Mouse (Mus musculus): Measurements from ENCODE around the gene Prx. TPM values are rescaled to one million over a fixed set of nuclear protein-coding genes. Genes with fewer than 3 reads are reported as not detected.

Prx gene
- polyA plus RNA-seq, 1 experiment from 2014 or later = 1.0 TPM

DNA sequence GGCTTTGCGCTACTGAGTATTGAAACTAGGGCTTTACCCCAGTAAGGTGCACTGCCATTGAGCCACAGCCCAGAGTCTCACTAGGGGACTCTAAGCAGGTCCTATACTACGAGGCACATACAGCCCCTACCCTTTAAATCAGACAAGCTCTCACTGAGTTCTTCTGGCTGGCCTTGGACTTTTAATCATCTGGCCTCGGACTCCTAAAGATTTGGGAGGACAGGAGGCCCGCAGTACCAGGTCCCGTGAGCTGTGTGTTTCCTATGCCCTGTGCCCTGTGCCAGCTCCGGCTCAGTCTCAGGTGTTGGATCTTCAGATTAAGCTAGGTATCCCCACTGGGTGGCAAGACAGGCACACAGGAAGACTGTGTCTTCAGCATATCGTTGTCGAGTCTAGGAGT lies 38.9 kb downstream of the Prx start:
- no peak overlapping the region for H3K27ac ChIP-seq (ENCODE audit: low read depth, low read length)
- 92% methylated on average over 8 of the region's 8 CpGs for WGBS
- no peaks in the 10 kb centered on the region for H3K27me3 ChIP-seq (ENCODE audit: control insufficient read depth, insufficient read depth, low read length)
- no peak for DNase-seq (ENCODE audit: low spot score)
- ATAC-seq (ENCODE audit: low FRiP score) = no peak
- H3K4me3 ChIP-seq (ENCODE audit: low read depth, low read length) = no peak overlapping the region
- no peak overlapping the region for H3K4me2 ChIP-seq (replicated peaks; ENCODE audit: low read depth, low read length)
- no peaks in the 10 kb centered on the region for H3K9me3 ChIP-seq (ENCODE audit: control insufficient read depth, low read length)
- H3K36me3 ChIP-seq (ENCODE audit: control insufficient read depth, insufficient read depth, low read length) = peaks cover 4% of the 10 kb centered on the region
- H3K9ac ChIP-seq (ENCODE audit: low read depth, low read length) = no peak overlapping the region
- no peaks in the 10 kb centered on the region for H3K4me1 ChIP-seq (replicated peaks; ENCODE audit: control insufficient read depth, insufficient read depth, low read length)

DNA sequence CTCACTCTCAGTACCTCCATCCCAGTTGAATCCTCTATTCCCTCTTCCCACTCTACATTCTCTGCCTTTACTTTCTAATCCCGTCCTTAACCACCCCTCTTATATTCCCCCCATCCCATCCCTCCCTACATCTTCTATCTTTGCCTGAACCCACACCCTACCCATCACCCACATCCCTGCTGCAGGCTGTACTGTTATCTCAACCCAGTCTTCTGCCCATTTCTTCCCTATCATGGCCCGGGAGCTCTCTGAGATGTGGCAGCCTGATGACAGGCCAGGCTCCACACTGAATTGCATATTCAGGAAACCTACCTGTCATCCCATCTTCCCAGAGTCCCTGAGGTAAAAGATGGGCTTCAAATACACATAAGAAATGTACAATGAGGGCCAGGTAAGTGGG lies 39.7 kb downstream of the Prx start:
- DNase-seq (ENCODE audit: low spot score) = no peak

DNA sequence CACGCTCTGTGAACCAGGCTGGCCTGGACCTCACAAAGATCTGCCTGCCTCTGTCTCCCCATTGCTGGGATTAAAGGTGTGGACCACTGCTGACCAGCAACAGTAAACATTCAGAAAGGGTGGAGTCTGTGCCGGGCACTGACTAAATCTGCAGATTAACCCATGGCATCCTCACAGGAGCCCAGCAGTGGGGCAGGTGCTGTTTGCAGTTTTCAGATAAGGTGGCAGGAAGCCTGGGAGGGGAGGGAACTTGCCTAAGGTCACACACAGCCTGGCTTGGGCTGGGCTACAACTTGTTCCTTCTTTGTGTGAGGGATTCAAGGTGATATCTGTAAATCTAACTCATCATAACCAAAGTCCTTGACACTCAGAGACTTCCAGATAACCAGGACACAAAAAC lies 41.4 kb downstream of the Prx start:
- Histone ChIP-seq H3K27me3 (ENCODE audit: control insufficient read depth, insufficient read depth, low read length) (no peaks in the 10 kb centered on the region), H3K27ac (ENCODE audit: low read depth, low read length) (no peak overlapping the region), H3K4me2 (replicated peaks; ENCODE audit: low read depth, low read length) (no peak overlapping the region), H3K9ac (ENCODE audit: low read depth, low read length) (no peak overlapping the region), H3K4me3 (ENCODE audit: low read depth, low read length) (no peak overlapping the region), H3K36me3 (ENCODE audit: control insufficient read depth, insufficient read depth, low read length) (peaks cover 4% of the 10 kb centered on the region), H3K9me3 (ENCODE audit: control insufficient read depth, low read length) (no peaks in the 10 kb centered on the region), H3K4me1 (replicated peaks; ENCODE audit: control insufficient read depth, insufficient read depth, low read length) (no peaks in the 10 kb centered on the region)
- ATAC-seq (ENCODE audit: low FRiP score) (no peak), DNase-seq (ENCODE audit: low spot score) (no peak)
- 83% methylated on average over 2 of the region's 2 CpGs for WGBS

More for the DNA sequence above, 39.7 kb downstream of the Prx start:
- 80% methylated on average over 2 of the region's 2 CpGs for WGBS
- no peak overlapping the region for H3K4me3 ChIP-seq (ENCODE audit: low read depth, low read length)
- H3K9ac ChIP-seq (ENCODE audit: low read depth, low read length) = no peak overlapping the region
- H3K9me3 ChIP-seq (ENCODE audit: control insufficient read depth, low read length) = no peaks in the 10 kb centered on the region
- H3K27ac ChIP-seq (ENCODE audit: low read depth, low read length) = no peak overlapping the region
- no peaks in the 10 kb centered on the region for H3K27me3 ChIP-seq (ENCODE audit: control insufficient read depth, insufficient read depth, low read length)
- H3K4me1 ChIP-seq (replicated peaks; ENCODE audit: control insufficient read depth, insufficient read depth, low read length) = no peaks in the 10 kb centered on the region
- ATAC-seq (ENCODE audit: low FRiP score) = no peak
- H3K4me2 ChIP-seq (replicated peaks; ENCODE audit: low read depth, low read length) = no peak overlapping the region
- peaks cover 4% of the 10 kb centered on the region for H3K36me3 ChIP-seq (ENCODE audit: control insufficient read depth, insufficient read depth, low read length)

DNA sequence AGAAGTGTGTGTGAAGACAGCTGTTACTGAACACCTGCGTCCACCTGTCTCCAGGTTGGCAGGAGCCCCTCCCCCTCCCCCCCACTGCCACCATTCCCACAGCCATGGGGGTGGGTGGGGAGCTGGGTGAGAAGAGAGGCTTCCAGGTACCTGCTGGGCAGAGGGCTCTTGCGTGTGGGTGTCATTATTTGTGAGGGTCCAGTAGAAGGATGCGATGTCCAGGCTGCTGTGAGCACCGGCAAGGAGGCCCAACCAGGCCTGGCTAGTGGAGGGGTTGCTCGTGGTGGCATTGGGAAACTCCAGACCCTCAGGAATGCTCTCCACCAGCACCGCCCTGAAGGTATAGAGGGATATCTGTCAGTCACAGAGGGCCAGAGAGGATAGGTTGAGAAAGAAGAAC lies 41.8 kb downstream of the Prx start:
- DNase-seq (ENCODE audit: low spot score) = no peak
- 82% methylated on average over 6 of the region's 6 CpGs for WGBS
- H3K27ac ChIP-seq (ENCODE audit: low read depth, low read length) = no peak overlapping the region
- H3K4me2 ChIP-seq (replicated peaks; ENCODE audit: low read depth, low read length) = no peak overlapping the region
- no peaks in the 10 kb centered on the region for H3K9me3 ChIP-seq (ENCODE audit: control insufficient read depth, low read length)
- H3K9ac ChIP-seq (ENCODE audit: low read depth, low read length) = no peak overlapping the region
- H3K4me1 ChIP-seq (replicated peaks; ENCODE audit: control insufficient read depth, insufficient read depth, low read length) = no peaks in the 10 kb centered on the region
- no peak overlapping the region for H3K4me3 ChIP-seq (ENCODE audit: low read depth, low read length)
- no peaks in the 10 kb centered on the region for H3K27me3 ChIP-seq (ENCODE audit: control insufficient read depth, insufficient read depth, low read length)
- H3K36me3 ChIP-seq (ENCODE audit: control insufficient read depth, insufficient read depth, low read length) = peaks cover 4% of the 10 kb centered on the region
- no peak for ATAC-seq (ENCODE audit: low FRiP score)

DNA sequence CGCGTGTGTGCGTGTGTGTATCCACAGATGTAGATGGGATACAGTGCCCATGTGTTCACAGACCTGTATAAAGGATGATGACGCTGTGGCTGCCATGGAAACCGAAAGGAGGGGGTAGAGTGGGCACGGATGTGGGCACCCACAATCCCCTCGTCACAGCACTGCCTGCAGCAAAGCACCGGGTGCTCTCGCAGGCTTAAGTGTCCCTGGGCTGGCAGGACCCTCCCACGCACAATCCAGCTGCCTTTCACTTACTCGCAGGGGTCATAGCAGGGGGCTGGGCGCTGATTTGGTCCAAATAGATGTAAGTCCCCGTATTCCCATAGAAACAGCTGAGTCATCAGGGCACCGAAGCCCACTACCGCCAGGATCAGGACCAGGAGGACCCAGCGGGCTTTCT lies 42.3 kb downstream of the Prx start:
- no peak overlapping the region for H3K27ac ChIP-seq (ENCODE audit: low read depth, low read length)
- H3K9me3 ChIP-seq (ENCODE audit: control insufficient read depth, low read length) = no peaks in the 10 kb centered on the region
- ATAC-seq (ENCODE audit: low FRiP score) = no peak; the same call in 1 of the 2 replicates
- H3K36me3 ChIP-seq (ENCODE audit: control insufficient read depth, insufficient read depth, low read length) = peaks cover 2% of the 10 kb centered on the region
- no peak overlapping the region for H3K4me3 ChIP-seq (ENCODE audit: low read depth, low read length)
- no peak overlapping the region for H3K4me2 ChIP-seq (replicated peaks; ENCODE audit: low read depth, low read length)
- H3K27me3 ChIP-seq (ENCODE audit: control insufficient read depth, insufficient read depth, low read length) = no peaks in the 10 kb centered on the region
- H3K4me1 ChIP-seq (replicated peaks; ENCODE audit: control insufficient read depth, insufficient read depth, low read length) = no peaks in the 10 kb centered on the region
- DNase-seq (ENCODE audit: low spot score) = no peak
- 77% methylated on average over 16 of the region's 16 CpGs for WGBS
- H3K9ac ChIP-seq (ENCODE audit: low read depth, low read length) = no peak overlapping the region

DNA sequence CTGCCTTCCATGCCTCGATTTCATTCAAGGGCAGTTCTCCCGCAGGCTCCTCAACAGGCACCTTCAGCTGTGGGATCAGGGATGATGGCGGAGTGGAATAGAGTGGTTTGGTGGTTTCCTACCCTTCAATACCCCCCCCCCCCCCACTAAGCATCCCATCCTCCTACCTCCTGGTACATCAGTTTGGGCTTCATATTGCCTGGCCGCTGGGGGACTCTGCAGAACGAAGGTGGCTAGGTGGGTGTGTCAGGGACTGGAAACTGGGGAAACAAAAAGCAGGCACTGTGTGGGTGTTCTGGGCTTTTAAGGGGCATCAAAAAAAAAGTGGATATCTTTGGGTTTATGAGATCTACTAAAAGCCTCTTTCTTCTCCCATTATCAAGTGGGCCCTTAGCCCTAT lies 42.8 kb downstream of the Prx start:
- DNase-seq (ENCODE audit: low spot score) = no peak
- H3K9ac ChIP-seq (ENCODE audit: low read depth, low read length) = peak overlapping the region; percentile 65
- no peak for ATAC-seq (ENCODE audit: low FRiP score)
- no peaks in the 10 kb centered on the region for H3K4me1 ChIP-seq (replicated peaks; ENCODE audit: control insufficient read depth, insufficient read depth, low read length)
- no peaks in the 10 kb centered on the region for H3K27me3 ChIP-seq (ENCODE audit: control insufficient read depth, insufficient read depth, low read length)
- no peak overlapping the region for H3K27ac ChIP-seq (ENCODE audit: low read depth, low read length)
- no peaks in the 10 kb centered on the region for H3K9me3 ChIP-seq (ENCODE audit: control insufficient read depth, low read length)
- WGBS = 66% methylated on average over 5 of the region's 5 CpGs
- H3K36me3 ChIP-seq (ENCODE audit: control insufficient read depth, insufficient read depth, low read length) = no peaks in the 10 kb centered on the region; the same call in 1 of the 2 replicates
- peak overlapping the region; percentile 57 for H3K4me2 ChIP-seq (replicated peaks; ENCODE audit: low read depth, low read length)
- H3K4me3 ChIP-seq (ENCODE audit: low read depth, low read length) = peak overlapping the region; percentile 43

DNA sequence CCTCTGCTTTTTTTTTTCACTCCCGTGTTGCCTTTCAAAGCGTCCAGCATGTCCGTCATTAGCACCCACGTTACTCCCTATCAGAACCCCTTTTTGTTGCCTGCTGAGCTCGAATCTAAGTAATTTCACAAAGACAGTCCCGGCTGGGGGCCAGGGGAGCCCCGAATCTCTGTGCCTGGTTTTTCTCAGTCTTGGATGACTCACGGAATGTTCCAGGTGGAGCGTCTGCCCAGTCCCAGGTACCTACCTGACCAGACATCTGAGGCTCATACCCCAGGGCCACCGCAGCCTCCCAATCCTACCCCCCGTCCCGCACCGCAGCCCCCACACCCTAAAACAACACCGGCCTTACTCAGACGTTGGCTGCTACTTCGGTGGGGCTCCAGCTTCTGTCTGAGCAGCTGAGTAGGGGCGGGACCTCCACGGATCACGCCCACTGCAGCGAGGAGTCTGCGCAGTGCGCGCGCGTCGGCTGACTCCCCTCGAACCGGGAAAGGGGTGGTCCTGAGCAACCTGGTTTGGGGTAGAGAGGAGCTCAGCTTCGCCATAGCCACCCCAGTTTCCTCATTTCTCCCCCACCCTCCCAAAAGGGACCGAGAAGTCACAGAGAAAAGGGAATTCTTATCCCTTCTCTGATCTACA lies 43.4 kb downstream of the Prx start:
- no peak overlapping the region for H3K27ac ChIP-seq (ENCODE audit: low read depth, low read length)
- WGBS = 4% methylated on average over 30 of the region's 30 CpGs

DNA sequence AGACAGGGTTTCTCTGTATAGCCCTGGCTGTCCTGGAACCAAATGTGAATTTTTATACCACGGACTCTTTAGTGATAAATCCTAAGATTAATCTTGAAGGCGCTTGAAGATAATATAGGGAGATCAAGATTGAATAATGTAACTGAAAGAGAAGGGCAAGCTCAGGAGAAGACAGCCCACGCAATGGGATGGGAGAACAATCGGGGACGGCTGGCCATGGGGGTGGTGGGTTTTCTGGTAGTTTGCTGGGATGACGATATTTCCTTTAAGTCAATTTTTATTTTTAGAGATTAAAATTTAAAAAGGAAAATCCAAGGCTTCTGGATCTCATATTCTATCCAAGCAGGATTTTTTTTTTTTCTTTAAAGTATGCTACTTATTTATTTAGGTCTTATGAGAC lies 43.9 kb downstream of the Prx start:
- Histone ChIP-seq H3K9ac (ENCODE audit: low read depth, low read length) (peak overlapping the region; percentile 65), H3K27me3 (ENCODE audit: control insufficient read depth, insufficient read depth, low read length) (no peaks in the 10 kb centered on the region), H3K36me3 (ENCODE audit: control insufficient read depth, insufficient read depth, low read length) (no peaks in the 10 kb centered on the region; the same call in 1 of the 2 replicates), H3K4me1 (replicated peaks; ENCODE audit: control insufficient read depth, insufficient read depth, low read length) (no peaks in the 10 kb centered on the region), H3K27ac (ENCODE audit: low read depth, low read length) (no peak overlapping the region), H3K4me3 (ENCODE audit: low read depth, low read length) (peak overlapping the region; percentile 43), H3K9me3 (ENCODE audit: control insufficient read depth, low read length) (no peaks in the 10 kb centered on the region), H3K4me2 (replicated peaks; ENCODE audit: low read depth, low read length) (peak overlapping the region; percentile 57)
- WGBS = 65% methylated on average over 6 of the region's 6 CpGs
- ATAC-seq (ENCODE audit: low FRiP score) = peak; percentile 30; the same call in 1 of the 2 replicates
- DNase-seq (ENCODE audit: low spot score) = no peak

More for the DNA sequence above, 43.4 kb downstream of the Prx start:
- Histone ChIP-seq H3K4me1 (replicated peaks; ENCODE audit: control insufficient read depth, insufficient read depth, low read length) (no peaks in the 10 kb centered on the region), H3K4me2 (replicated peaks; ENCODE audit: low read depth, low read length) (peak overlapping the region; percentile 57), H3K4me3 (ENCODE audit: low read depth, low read length) (peak overlapping the region; percentile 43), H3K36me3 (ENCODE audit: control insufficient read depth, insufficient read depth, low read length) (no peaks in the 10 kb centered on the region; the same call in 1 of the 2 replicates), H3K27me3 (ENCODE audit: control insufficient read depth, insufficient read depth, low read length) (no peaks in the 10 kb centered on the region), H3K9me3 (ENCODE audit: control insufficient read depth, low read length) (no peaks in the 10 kb centered on the region), H3K9ac (ENCODE audit: low read depth, low read length) (peak overlapping the region; percentile 65)
- DNase-seq (ENCODE audit: low spot score) (peak; percentile 87), ATAC-seq (ENCODE audit: low FRiP score) (peak; percentile 93)

DNA sequence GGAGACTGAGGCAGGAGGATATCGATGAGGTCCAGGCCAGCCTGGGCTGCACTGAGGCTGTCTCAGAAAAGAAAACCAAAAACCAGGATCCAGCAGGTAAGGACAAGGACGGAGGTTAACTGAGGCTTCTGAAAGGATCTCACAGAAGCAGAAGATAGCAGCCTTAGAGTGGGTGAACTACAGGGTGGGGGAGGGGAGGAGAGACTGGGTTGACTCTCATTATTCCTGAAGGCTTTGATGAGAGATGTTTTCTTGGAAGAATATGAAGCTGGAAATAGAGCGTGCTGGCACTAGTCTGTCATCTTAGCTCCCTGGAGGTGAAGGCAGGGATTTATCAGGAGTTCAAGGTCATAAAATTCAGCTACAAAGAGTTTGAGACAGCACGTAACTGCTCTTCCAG lies 44.7 kb downstream of the Prx start:
- Histone ChIP-seq H3K4me3 (ENCODE audit: low read depth, low read length) (no peak overlapping the region), H3K36me3 (ENCODE audit: control insufficient read depth, insufficient read depth, low read length) (no peaks in the 10 kb centered on the region; the same call in 1 of the 2 replicates), H3K4me2 (replicated peaks; ENCODE audit: low read depth, low read length) (no peak overlapping the region), H3K27me3 (ENCODE audit: control insufficient read depth, insufficient read depth, low read length) (no peaks in the 10 kb centered on the region), H3K9ac (ENCODE audit: low read depth, low read length) (no peak overlapping the region), H3K27ac (ENCODE audit: low read depth, low read length) (no peak overlapping the region), H3K9me3 (ENCODE audit: control insufficient read depth, low read length) (no peaks in the 10 kb centered on the region), H3K4me1 (replicated peaks; ENCODE audit: control insufficient read depth, insufficient read depth, low read length) (no peaks in the 10 kb centered on the region)
- DNase-seq (ENCODE audit: low spot score) = no peak
- 89% methylated on average over 4 of the region's 4 CpGs for WGBS
- ATAC-seq (ENCODE audit: low FRiP score) = no peak
